Mouse (Mus musculus): Measurements from ENCODE around the gene Cnn1.
"Not testable (repeated sequence)": the region's sequence is repeated elsewhere in the genome, so short reads cannot be mapped to it uniquely, and the experiment has no call there.

GRCm38 (mm10) chr9:22150249-22150693, 51.3 kb downstream of the Cnn1 start:
- TF ChIP-seq CTCF (IDR thresholded peaks at IDR 0.05); POLR2A (IDR thresholded peaks at IDR 0.05; ENCODE audit: insufficient read depth, low read depth, low read length); EP300 (IDR thresholded peaks at IDR 0.05; ENCODE audit: insufficient read depth, low read depth, low read length): not testable (repeated sequence)
